Comparison of ENCODE assay signal across 21 mouse cellular contexts in genomic region chrX:106164555-106164954, GRCm38 (mm10). TPM values are rescaled to one million over a fixed set of nuclear protein-coding genes. Genes with fewer than 3 reads are reported as not detected.
A peak's percentile ranks its signal among the peaks of the same experiment; 100 is the strongest.
DNase-seq lines count a peak whose midpoint lies in the region; ATAC-seq and TF ChIP-seq lines count a peak whose summit lies in the region.
"Had no signal": no experiment of that assay in that cellular context is flagged by ENCODE, and none has a peak within 500 bp of the region (broad histone marks: within the 10 kb centered on the region; RNA-seq: fewer than 3 reads in every experiment).

No protein-coding gene starts in this region.

- H3K36me3 ChIP-seq in liver, embryonic 14.5 days (replicated peaks; ENCODE audit: control insufficient read depth, insufficient read depth, low read depth), result no peaks in the 10 kb centered on the region
- H3K36me3 ChIP-seq in liver, embryonic 16.5 days (ENCODE audit: control insufficient read depth, insufficient read depth), result no peaks in the 10 kb centered on the region
- no peaks in the 10 kb centered on the region for H3K36me3 ChIP-seq in liver, embryonic 11.5 days (ENCODE audit: control insufficient read depth, insufficient read depth, low read length)
- no peaks in the 10 kb centered on the region for H3K36me3 ChIP-seq in lung, postnatal 0 days (ENCODE audit: insufficient read depth, low read length)
- no peaks in the 10 kb centered on the region for H3K36me3 ChIP-seq in heart, adult 2 months (ENCODE audit: control insufficient read depth, insufficient read depth, low read length)
- H3K36me3 ChIP-seq: embryonic facial prominence, embryonic 10.5 days; embryonic facial prominence, embryonic 12.5 days; G1E had no signal

- 0 out of 2 replicates have a peak, but pooled peaks have one; percentile 23 for ATAC-seq in liver, embryonic 14.5 days (ENCODE audit: insufficient read depth)
- ATAC-seq in liver, embryonic 16.5 days (ENCODE audit: low read depth), result peak; percentile 64
- no peak for ATAC-seq in liver, embryonic 11.5 days (replicated peaks; ENCODE audit: low FRiP score)
- ATAC-seq in lung, postnatal 0 days, result peak; percentile 79
- ATAC-seq: forebrain, embryonic 13.5 days; Patski had no signal

- TF ChIP-seq CTCF in liver, embryonic 14.5 days (IDR thresholded peaks at IDR 0.05; ENCODE audit: low read depth), result no peak
- TF ChIP-seq CTCF in lung, postnatal 0 days (IDR thresholded peaks at IDR 0.05), result no peak
- TF ChIP-seq CTCF in heart, adult 2 months (IDR thresholded peaks at IDR 0.05), result no peak

- WGBS in liver, embryonic 14.5 days (ENCODE audit: insufficient replicate concordance), result 49% methylated on average over 5 of the region's 5 CpGs
- 49% methylated on average over 5 of the region's 5 CpGs for WGBS in liver, embryonic 16.5 days (ENCODE audit: insufficient replicate concordance)
- WGBS in liver, embryonic 11.5 days, result 58% methylated on average over 5 of the region's 5 CpGs
- WGBS in lung, postnatal 0 days, result 47% methylated on average over 5 of the region's 5 CpGs
- WGBS in heart, adult 2 months, result 68% methylated on average over 5 of the region's 5 CpGs

- H3K9me3 ChIP-seq in liver, embryonic 14.5 days (ENCODE audit: control insufficient read depth, low read length), result no peaks in the 10 kb centered on the region
- H3K9me3 ChIP-seq in liver, embryonic 16.5 days (replicated peaks; ENCODE audit: control insufficient read depth, low read length), result no peaks in the 10 kb centered on the region
- H3K9me3 ChIP-seq in liver, embryonic 11.5 days (ENCODE audit: control insufficient read depth, low read length), result no peaks in the 10 kb centered on the region
- no peaks in the 10 kb centered on the region for H3K9me3 ChIP-seq in lung, postnatal 0 days (ENCODE audit: low read length)
- H3K9me3 ChIP-seq: embryonic facial prominence, embryonic 10.5 days; embryonic facial prominence, embryonic 12.5 days; forebrain, embryonic 13.5 days; G1E had no signal

- no peak overlapping the region for H3K4me3 ChIP-seq in liver, embryonic 14.5 days (ENCODE audit: insufficient read depth in 1 of 2, low read depth in 2 of 2, low read length in 2 of 2)
- H3K4me3 ChIP-seq in liver, embryonic 16.5 days (ENCODE audit: low read depth, low read length), result no peak overlapping the region
- no peak overlapping the region for H3K4me3 ChIP-seq in liver, embryonic 11.5 days (ENCODE audit: low read depth, low read length)
- no peak overlapping the region for H3K4me3 ChIP-seq in lung, postnatal 0 days (ENCODE audit: low read depth, low read length)
- H3K4me3 ChIP-seq in heart, adult 2 months, result no peak overlapping the region
- H3K4me3 ChIP-seq: embryonic facial prominence, embryonic 10.5 days; embryonic facial prominence, embryonic 12.5 days; forebrain, embryonic 13.5 days had no signal

- intact Hi-C loops in heart, adult 2 months (cut with DNase I), result no loop called here

- no peak for TF ChIP-seq EP300 in liver, embryonic 14.5 days (IDR thresholded peaks at IDR 0.05; ENCODE audit: low read depth)
- TF ChIP-seq EP300 in lung, postnatal 0 days (IDR thresholded peaks at IDR 0.05), result peak; percentile 68
- no peak for TF ChIP-seq EP300 in heart, adult 2 months (IDR thresholded peaks at IDR 0.05; ENCODE audit: insufficient read depth, low read depth, low read length)

- H3K79me2 ChIP-seq in heart, adult 2 months (replicated peaks; ENCODE audit: control insufficient read depth, insufficient read depth, low read length), result no peaks in the 10 kb centered on the region

- no peak for DNase-seq in liver, embryonic 14.5 days (ENCODE audit: low read depth in 3 of 3, low spot score in 3 of 3)
- no peak for DNase-seq in liver
- DNase-seq in liver, embryonic 11.5 days (ENCODE audit: low spot score), result no peak
- DNase-seq in lung, postnatal 0 days (ENCODE audit: low spot score), result peak; percentile 37
- no peak for DNase-seq in lung, postnatal 10 days
- DNase-seq in heart, adult 2 months, result no peak
- DNase-seq: adrenal gland, adult 8-10 months; adrenal gland, postnatal 36 days; cerebellum, adult 11-12 months; cerebellum, adult 2 months; cerebellum, adult 9-10 months; cerebellum, postnatal 10 days; cerebellum, postnatal 25 days had no signal

- no peak overlapping the region for H3K27ac ChIP-seq in liver, embryonic 14.5 days
- no peak overlapping the region for H3K27ac ChIP-seq in liver, embryonic 16.5 days (ENCODE audit: low read length)
- H3K27ac ChIP-seq in liver, embryonic 11.5 days (ENCODE audit: low read depth, low read length), result no peak overlapping the region
- no peak overlapping the region for H3K27ac ChIP-seq in lung, postnatal 0 days (ENCODE audit: low read length)
- H3K27ac ChIP-seq in heart, adult 2 months, result no peak overlapping the region
- H3K27ac ChIP-seq: embryonic facial prominence, embryonic 10.5 days; embryonic facial prominence, embryonic 12.5 days; forebrain, embryonic 13.5 days had no signal

- TF ChIP-seq POLR2A in heart, adult 2 months (IDR thresholded peaks at IDR 0.05; ENCODE audit: insufficient read depth, low read depth, low read length), result no peak

- no peak overlapping the region for H3K9ac ChIP-seq in liver, embryonic 14.5 days (replicated peaks)
- H3K9ac ChIP-seq in liver, embryonic 16.5 days (ENCODE audit: low read depth, low read length), result no peak overlapping the region
- H3K9ac ChIP-seq in liver, embryonic 11.5 days (ENCODE audit: low read depth, low read length), result no peak overlapping the region
- H3K9ac ChIP-seq in lung, postnatal 0 days (replicated peaks; ENCODE audit: low read depth), result no peak overlapping the region
- no peak overlapping the region for H3K9ac ChIP-seq in heart, adult 2 months (ENCODE audit: low read depth, low read length)
- H3K9ac ChIP-seq: embryonic facial prominence, embryonic 12.5 days; forebrain, embryonic 13.5 days had no signal

- H3K4me1 ChIP-seq in liver, embryonic 14.5 days (replicated peaks; ENCODE audit: control insufficient read depth in 2 of 2, insufficient read depth in 2 of 2, low read length in 1 of 2), result peaks cover 0 to 3% of the 10 kb centered on the region in 2 experiments; a peak in 1 of 4 replicates
- no peaks in the 10 kb centered on the region for H3K4me1 ChIP-seq in liver, embryonic 16.5 days (ENCODE audit: control insufficient read depth, low read depth, low read length)
- no peaks in the 10 kb centered on the region for H3K4me1 ChIP-seq in liver, embryonic 11.5 days (replicated peaks; ENCODE audit: control insufficient read depth, insufficient read depth, low read length)
- H3K4me1 ChIP-seq in lung, postnatal 0 days (ENCODE audit: insufficient read depth, low read depth, low read length), result no peaks in the 10 kb centered on the region
- H3K4me1 ChIP-seq in heart, adult 2 months (ENCODE audit: control insufficient read depth, insufficient read depth, low read length), result no peaks in the 10 kb centered on the region
- H3K4me1 ChIP-seq: embryonic facial prominence, embryonic 10.5 days; embryonic facial prominence, embryonic 12.5 days; forebrain, embryonic 13.5 days had no signal

- H3K27me3 ChIP-seq in liver, embryonic 14.5 days (ENCODE audit: control insufficient read depth, insufficient read depth, low read length), result no peaks in the 10 kb centered on the region
- no peaks in the 10 kb centered on the region for H3K27me3 ChIP-seq in liver, embryonic 16.5 days (ENCODE audit: control insufficient read depth, insufficient read depth, low read depth, low read length)
- H3K27me3 ChIP-seq in liver, embryonic 11.5 days (replicated peaks; ENCODE audit: control insufficient read depth, insufficient read depth, low read length), result no peaks in the 10 kb centered on the region
- H3K27me3 ChIP-seq in lung, postnatal 0 days (replicated peaks; ENCODE audit: insufficient read depth, low read length), result no peaks in the 10 kb centered on the region
- no peaks in the 10 kb centered on the region for H3K27me3 ChIP-seq in heart, adult 2 months (ENCODE audit: control insufficient read depth, insufficient read depth, low read length)
- H3K27me3 ChIP-seq: CH12.LX; embryonic facial prominence, embryonic 12.5 days; forebrain, embryonic 13.5 days had no signal

- no peak overlapping the region for H3K4me2 ChIP-seq in liver, embryonic 14.5 days (ENCODE audit: low read depth)
- H3K4me2 ChIP-seq in liver, embryonic 16.5 days (ENCODE audit: low read depth, low read length), result no peak overlapping the region
- H3K4me2 ChIP-seq in liver, embryonic 11.5 days, result no peak overlapping the region
- no peak overlapping the region for H3K4me2 ChIP-seq in lung, postnatal 0 days (replicated peaks; ENCODE audit: low read depth, low read length)
- H3K4me2 ChIP-seq: embryonic facial prominence, embryonic 12.5 days; forebrain, embryonic 13.5 days had no signal

RNA-seq across cellular contexts. Expression of gene Tlr13, which starts 21.6 kb away (rescaled TPM):
- polyA plus RNA-seq in liver, embryonic 14.5 days (2012; rRNA removed), result 0.28 and 0.51 TPM in 2 replicates
- polyA plus RNA-seq in liver, embryonic 14.5 days (2014; fragmentation: Nextera tagmentation; extraction: Ambion mirVana), result 0.57 and 1.4 TPM in 2 replicates
- 1.0 and 1.3 TPM in 2 replicates for polyA plus RNA-seq in liver, embryonic 16.5 days (2015; fragmentation: Nextera tagmentation; extraction: Ambion mirVana)
- 0.65 and 1.1 TPM in 2 replicates for polyA plus RNA-seq in liver, embryonic 11.5 days (2014; fragmentation: Nextera tagmentation; extraction: Ambion mirVana)
- polyA plus RNA-seq in lung, postnatal 0 days (2015; fragmentation: Nextera tagmentation; extraction: Ambion mirVana), result 1.7 and 2.0 TPM in 2 replicates
- 1 to 10 TPM; 1.7 to 1.8 TPM for total RNA-seq in heart, adult 2 months (2021)
- 0.57 and 0.82 TPM in 2 replicates for polyA plus RNA-seq in heart, adult 2 months (2012; rRNA removed)
- total RNA-seq: CH12.LX had no signal
- polyA plus RNA-seq: CD4-positive, CD25-positive, alpha-beta regulatory T cell, adult 4 months; G1E; Patski had no signal

RNA-seq across cellular contexts. Expression of gene Pgk1, which starts 22.3 kb away (rescaled TPM):
- 99.2 and 148 TPM in 2 replicates for polyA plus RNA-seq in liver, embryonic 14.5 days (2012; rRNA removed)
- 133 and 153 TPM in 2 replicates for polyA plus RNA-seq in liver, embryonic 14.5 days (2014; fragmentation: Nextera tagmentation; extraction: Ambion mirVana)
- 189 and 191 TPM in 2 replicates for polyA plus RNA-seq in liver, embryonic 16.5 days (2015; fragmentation: Nextera tagmentation; extraction: Ambion mirVana)
- 586 and 640 TPM in 2 replicates for polyA plus RNA-seq in liver, embryonic 11.5 days (2014; fragmentation: Nextera tagmentation; extraction: Ambion mirVana)
- polyA plus RNA-seq in lung, postnatal 0 days (2015; fragmentation: Nextera tagmentation; extraction: Ambion mirVana), result 79.2 and 84.6 TPM in 2 replicates
- total RNA-seq in heart, adult 2 months (2021), result 100 to 1,000 TPM; 424 to 456 TPM
- 237 and 484 TPM in 2 replicates for polyA plus RNA-seq in heart, adult 2 months (2012; rRNA removed)

RNA-seq across cellular contexts. Expression of gene Taf9b, which starts 56.4 kb away (rescaled TPM):
- polyA plus RNA-seq in liver, embryonic 14.5 days (2012; rRNA removed), result 2.7 and 3.3 TPM in 2 replicates
- polyA plus RNA-seq in liver, embryonic 14.5 days (2014; fragmentation: Nextera tagmentation; extraction: Ambion mirVana), result 7.5 and 8.1 TPM in 2 replicates
- polyA plus RNA-seq in liver, embryonic 16.5 days (2015; fragmentation: Nextera tagmentation; extraction: Ambion mirVana), result 4.0 and 4.3 TPM in 2 replicates
- 10.0 and 10.6 TPM in 2 replicates for polyA plus RNA-seq in liver, embryonic 11.5 days (2014; fragmentation: Nextera tagmentation; extraction: Ambion mirVana)
- polyA plus RNA-seq in lung, postnatal 0 days (2015; fragmentation: Nextera tagmentation; extraction: Ambion mirVana), result 14.1 and 16.0 TPM in 2 replicates
- total RNA-seq in heart, adult 2 months (2021), result 10 to 100 TPM in 1 of 2 experiments, 1 to 10 TPM in 1; 8.2 to 10.1 TPM
- polyA plus RNA-seq in heart, adult 2 months (2012; rRNA removed), result 8.0 and 13.5 TPM in 2 replicates
